Mouse (Mus musculus): Measurements from ENCODE around the gene Olfml3. TPM values are rescaled to one million over a fixed set of nuclear protein-coding genes. Genes with fewer than 3 reads are reported as not detected.
A peak's percentile ranks its signal among the peaks of the same experiment; 100 is the strongest.

Gene Olfml3
- polyA plus RNA-seq, 1 experiment from 2014 or later = 47.4 TPM

- Histone ChIP-seq H3K9ac (no peak overlapping the region), H3K27ac (0 out of 2 replicates have a peak overlapping the region, but pooled peaks have one; percentile 9), H3K4me2 (replicated peaks) (no peak overlapping the region)
Measured at GRCm38 (mm10) chr3:103771531-103772130, 33.8 kb upstream of the Olfml3 start.

GRCm38 (mm10) chr3:103766789-103767188 is 29.0 kb upstream of the Olfml3 start:
- no peaks in the 10 kb centered on the region for H3K9me3 ChIP-seq
- H3K27me3 ChIP-seq (replicated peaks) = no peaks in the 10 kb centered on the region
- 82% methylated on average over 3 of the region's 3 CpGs for WGBS
- H3K9ac ChIP-seq = no peak overlapping the region
- H3K36me3 ChIP-seq = peaks cover 15% of the 10 kb centered on the region; the same call in 1 of the 2 replicates
- H3K4me1 ChIP-seq (replicated peaks) = no peaks in the 10 kb centered on the region; the same call in 1 of the 2 replicates
- H3K4me2 ChIP-seq (replicated peaks) = no peak overlapping the region
- ATAC-seq = no peak
- no peak overlapping the region for H3K27ac ChIP-seq
- H3K4me3 ChIP-seq (replicated peaks) = no peak overlapping the region

More at GRCm38 (mm10) chr3:103771531-103772130, 33.8 kb upstream of the Olfml3 start:
- ATAC-seq = no peak
- Histone ChIP-seq H3K4me1 (replicated peaks) (peaks cover 2% of the 10 kb centered on the region; the same call in 1 of the 2 replicates), H3K4me3 (replicated peaks) (no peak overlapping the region), H3K36me3 (peaks cover 7% of the 10 kb centered on the region; the same call in 1 of the 2 replicates), H3K9me3 (no peaks in the 10 kb centered on the region), H3K27me3 (replicated peaks) (no peaks in the 10 kb centered on the region)
- 63% methylated on average over 9 of the region's 9 CpGs for WGBS

- H3K4me1 ChIP-seq (replicated peaks) = no peaks in the 10 kb centered on the region
- H3K9me3 ChIP-seq = no peaks in the 10 kb centered on the region
- no peak overlapping the region for H3K9ac ChIP-seq
- peak; percentile 79 for ATAC-seq
- WGBS = 72% methylated on average over 5 of the region's 5 CpGs
- no peak overlapping the region for H3K27ac ChIP-seq
- no peaks in the 10 kb centered on the region for H3K27me3 ChIP-seq (replicated peaks)
- H3K4me2 ChIP-seq (replicated peaks) = no peak overlapping the region
- peaks cover 32% of the 10 kb centered on the region for H3K36me3 ChIP-seq
- no peak overlapping the region for H3K4me3 ChIP-seq (replicated peaks)
Measured at GRCm38 (mm10) chr3:103759261-103759970, 21.6 kb upstream of the Olfml3 start.

GRCm38 (mm10) chr3:103758456-103758855 is 20.7 kb upstream of the Olfml3 start:
- Histone ChIP-seq H3K9ac (no peak overlapping the region), H3K27me3 (replicated peaks) (no peaks in the 10 kb centered on the region), H3K27ac (no peak overlapping the region), H3K4me2 (replicated peaks) (no peak overlapping the region), H3K9me3 (no peaks in the 10 kb centered on the region), H3K36me3 (peaks cover 31% of the 10 kb centered on the region), H3K4me1 (replicated peaks) (no peaks in the 10 kb centered on the region), H3K4me3 (replicated peaks) (no peak overlapping the region)
- ATAC-seq = no peak
- WGBS = 89% methylated on average over 7 of the region's 7 CpGs

- WGBS = 68% methylated on average over 2 of the region's 2 CpGs
- H3K27ac ChIP-seq = no peak overlapping the region
Measured at GRCm38 (mm10) chr3:103756920-103757319, 19.1 kb upstream of the Olfml3 start.

GRCm38 (mm10) chr3:103755351-103755750 is 17.6 kb upstream of the Olfml3 start:
- H3K9me3 ChIP-seq = no peaks in the 10 kb centered on the region
- no peaks in the 10 kb centered on the region for H3K27me3 ChIP-seq (replicated peaks)
- no peak overlapping the region for H3K4me3 ChIP-seq (replicated peaks)
- H3K4me1 ChIP-seq (replicated peaks) = no peaks in the 10 kb centered on the region
- 62% methylated on average over 3 of the region's 3 CpGs for WGBS
- H3K27ac ChIP-seq = no peak overlapping the region
- peaks cover 22% of the 10 kb centered on the region for H3K36me3 ChIP-seq
- no peak overlapping the region for H3K4me2 ChIP-seq (replicated peaks)
- H3K9ac ChIP-seq = no peak overlapping the region
- no peak for ATAC-seq

More at GRCm38 (mm10) chr3:103756920-103757319, 19.1 kb upstream of the Olfml3 start:
- Histone ChIP-seq H3K4me1 (replicated peaks) (no peaks in the 10 kb centered on the region), H3K9ac (no peak overlapping the region), H3K4me2 (replicated peaks) (no peak overlapping the region), H3K4me3 (replicated peaks) (no peak overlapping the region), H3K9me3 (no peaks in the 10 kb centered on the region), H3K36me3 (peaks cover 26% of the 10 kb centered on the region), H3K27me3 (replicated peaks) (no peaks in the 10 kb centered on the region)
- peak; percentile 63 for ATAC-seq

GRCm38 (mm10) chr3:103751558-103751957 is 13.8 kb upstream of the Olfml3 start:
- WGBS = 85% methylated on average over 2 of the region's 2 CpGs
- H3K36me3 ChIP-seq = peaks cover 15% of the 10 kb centered on the region

GRCm38 (mm10) chr3:103746711-103747110 is 8.9 kb upstream of the Olfml3 start:
- Histone ChIP-seq H3K27me3 (replicated peaks) (no peaks in the 10 kb centered on the region), H3K4me2 (replicated peaks) (no peak overlapping the region), H3K9me3 (no peaks in the 10 kb centered on the region), H3K4me1 (replicated peaks) (no peaks in the 10 kb centered on the region), H3K36me3 (peaks cover 26% of the 10 kb centered on the region; the same call in 1 of the 2 replicates), H3K27ac (no peak overlapping the region), H3K4me3 (replicated peaks) (no peak overlapping the region), H3K9ac (no peak overlapping the region)
- ATAC-seq = no peak
- 80% methylated on average over 5 of the region's 5 CpGs for WGBS

More at GRCm38 (mm10) chr3:103751558-103751957, 13.8 kb upstream of the Olfml3 start:
- no peak overlapping the region for H3K9ac ChIP-seq
- no peaks in the 10 kb centered on the region for H3K9me3 ChIP-seq
- no peak overlapping the region for H3K4me2 ChIP-seq (replicated peaks)
- H3K27me3 ChIP-seq (replicated peaks) = no peaks in the 10 kb centered on the region
- H3K4me1 ChIP-seq (replicated peaks) = no peaks in the 10 kb centered on the region
- ATAC-seq = no peak
- no peak overlapping the region for H3K27ac ChIP-seq
- no peak overlapping the region for H3K4me3 ChIP-seq (replicated peaks)

GRCm38 (mm10) chr3:103745001-103745770 is 7.4 kb upstream of the Olfml3 start:
- Histone ChIP-seq H3K4me1 (replicated peaks) (no peaks in the 10 kb centered on the region; the same call in 1 of the 2 replicates), H3K36me3 (peaks cover 26% of the 10 kb centered on the region; the same call in 1 of the 2 replicates), H3K27ac (no peak overlapping the region), H3K27me3 (replicated peaks) (no peaks in the 10 kb centered on the region), H3K9me3 (no peaks in the 10 kb centered on the region), H3K9ac (no peak overlapping the region), H3K4me3 (replicated peaks) (no peak overlapping the region), H3K4me2 (replicated peaks) (no peak overlapping the region)
- ATAC-seq = no peak
- WGBS = 89% methylated on average over 14 of the region's 14 CpGs

- no peak overlapping the region for H3K4me3 ChIP-seq (replicated peaks)
- H3K9ac ChIP-seq = no peak overlapping the region
- peaks cover 22% of the 10 kb centered on the region; the same call in 1 of the 2 replicates for H3K36me3 ChIP-seq
- no peaks in the 10 kb centered on the region for H3K27me3 ChIP-seq (replicated peaks)
- 75% methylated on average over 6 of the region's 6 CpGs for WGBS
- peaks cover 6% of the 10 kb centered on the region; the same call in 1 of the 2 replicates for H3K4me1 ChIP-seq (replicated peaks)
- no peak overlapping the region for H3K27ac ChIP-seq
- no peaks in the 10 kb centered on the region for H3K9me3 ChIP-seq
- H3K4me2 ChIP-seq (replicated peaks) = no peak overlapping the region
- no peak for ATAC-seq
Measured at GRCm38 (mm10) chr3:103743208-103743607, 5.4 kb upstream of the Olfml3 start.

- no peak for ATAC-seq
- WGBS = 44% methylated on average over 5 of the region's 5 CpGs
- H3K9ac ChIP-seq = no peak overlapping the region
- H3K27ac ChIP-seq = no peak overlapping the region
- H3K36me3 ChIP-seq = peaks cover 22% of the 10 kb centered on the region
- H3K27me3 ChIP-seq (replicated peaks) = no peaks in the 10 kb centered on the region
- H3K4me2 ChIP-seq (replicated peaks) = no peak overlapping the region
- H3K4me3 ChIP-seq (replicated peaks) = no peak overlapping the region
- H3K9me3 ChIP-seq = no peaks in the 10 kb centered on the region
- H3K4me1 ChIP-seq (replicated peaks) = peaks cover 24% of the 10 kb centered on the region
Measured at GRCm38 (mm10) chr3:103740342-103740741, 2.5 kb upstream of the Olfml3 start.

- H3K4me3 ChIP-seq (replicated peaks) = peak within 1 kb of the TSS; percentile 36
- H3K4me1 ChIP-seq (replicated peaks) = peaks cover 32% of the 10 kb centered on the region
- 97% methylated on average over 1 of the region's 1 CpGs for WGBS
- peak within 1 kb of the TSS; percentile 49; the same call in 1 of the 2 replicates for H3K9ac ChIP-seq
- no peak for ATAC-seq
- H3K36me3 ChIP-seq = peaks cover 14% of the 10 kb centered on the region
- H3K9me3 ChIP-seq = no peaks in the 10 kb centered on the region
- H3K4me2 ChIP-seq (replicated peaks) = peak within 1 kb of the TSS; percentile 60
- peak within 1 kb of the TSS; percentile 89 for H3K27ac ChIP-seq
- no peaks in the 10 kb centered on the region for H3K27me3 ChIP-seq (replicated peaks)
Measured at GRCm38 (mm10) chr3:103739329-103739728, 1.5 kb upstream of the Olfml3 start, which contains the start of gene Gm10964. Gm10964 (plus strand) TSS chr3:103739366.

All from intestine, embryonic 15.5 days (tissue).